Mouse (Mus musculus) limb, embryonic 14.5 days (tissue): ENCODE measurements around the gene Tubb2b. TPM values are rescaled to one million over a fixed set of nuclear protein-coding genes. Genes with fewer than 3 reads are reported as not detected.
"Not testable (repeated sequence)": the region's sequence is repeated elsewhere in the genome, so short reads cannot be mapped to it uniquely, and the experiment has no call there.

ENCODE experiments used
- ATAC-seq: fragments of 200-750 bp; cut with Nextera tagmentation; 2 replicates; pipeline ENCODE4 v1.8.0; 2017; ENCODE audit warnings: low read depth, moderate number of reproducible peaks, moderate TSS enrichment; ENCODE audit not compliant: low FRiP score
- DNase-seq: peaks from one replicate; pipeline ENCODE4 v3.0.0-alpha.2; 2015; ENCODE audit warnings: low spot score
- H3K27ac ChIP-seq: fragments of 300-500 bp; sonication (generic); replicated peaks from 2 replicates; pipeline ENCODE4 v1.5.1; 2014; ENCODE audit warnings: low read depth, mild to moderate bottlenecking, low read length, moderate library complexity, mixed read lengths
- H3K27me3 ChIP-seq: fragments of 300-500 bp; sonication (generic); 2 replicates; pipeline ENCODE4 v1.6.1; 2014; ENCODE audit warnings: low read length, mixed read lengths; ENCODE audit not compliant: control insufficient read depth, insufficient read depth
- H3K36me3 ChIP-seq: fragments of 300-500 bp; sonication (generic); 2 replicates; pipeline ENCODE4 v1.6.1; 2014; ENCODE audit warnings: mild to moderate bottlenecking, low read length, moderate library complexity, mixed read lengths; ENCODE audit not compliant: control insufficient read depth, insufficient read depth
- H3K4me1 ChIP-seq: fragments of 300-500 bp; sonication (generic); 2 replicates; pipeline ENCODE4 v1.6.1; 2014; ENCODE audit warnings: antibody characterized with exemption, low read length, mixed read lengths; ENCODE audit not compliant: control insufficient read depth, insufficient read depth
- H3K4me2 ChIP-seq: fragments of 300-500 bp; sonication (generic); replicated peaks from 2 replicates; pipeline ENCODE4 v1.6.1; 2014; ENCODE audit warnings: low read depth, mild to moderate bottlenecking, low read length, moderate library complexity; ENCODE audit not compliant: severe bottlenecking
- H3K4me3 ChIP-seq: fragments of 300-500 bp; sonication (generic); replicated peaks from 2 replicates; pipeline ENCODE4 v1.5.1; 2014; ENCODE audit warnings: low read length
- H3K9ac ChIP-seq: fragments of 300-500 bp; sonication (generic); 2 replicates; pipeline ENCODE4 v1.6.1; 2014; ENCODE audit warnings: mild to moderate bottlenecking, low read depth, low read length, moderate library complexity; ENCODE audit not compliant: severe bottlenecking
- H3K9me3 ChIP-seq: fragments of 300-500 bp; sonication (generic); 2 replicates; pipeline ENCODE4 v1.6.1; 2016; ENCODE audit warnings: low read length; ENCODE audit not compliant: control insufficient read depth
- POLR2A ChIP-seq: fragments of 200-500 bp; IDR thresholded peaks from 2 replicates; pipeline ENCODE4 v1.8.0; 2012; ENCODE audit warnings: inconsistent platforms, mild to moderate bottlenecking, moderate library complexity, borderline replicate concordance; ENCODE audit not compliant: insufficient read depth, insufficient read length; ENCODE audit errors: extremely low read depth
- WGBS: fragments of 180-500 bp; shearing (Covaris S2); extraction: QIAGEN DNeasy Blood & Tissue Kit; methylation state at CpG from one replicate; pipeline ENCODE4 v1.1.7; 2014; 5-methylcytosine and 5-hydroxymethylcytosine counted together
- polyA plus RNA-seq, 2 experiments: library from polyadenylated mRNA; depleted of rRNA in 1 of 2; stranded (reverse) in 1 of 2; unstranded in 1 of 2; fragments of >200 nt; fragmentation: Nextera tagmentation in 1 of 2; extraction: Ambion mirVana in 1 of 2; gene quantifications; 2 replicates each; pipeline versions ENCODE4 v1.2.1 to v1.2.3; 2012 to 2014

Tubb2b gene
- polyA plus RNA-seq, 2 experiments, result 28.5 to 376 TPM

- Histone ChIP-seq H3K36me3 (no peaks in the 10 kb centered on the region), H3K9me3 (peaks cover 3% of the 10 kb centered on the region; the same call in 1 of the 2 replicates), H3K4me2 (no peak overlapping the region), H3K4me3 (no peak overlapping the region), H3K9ac (no peak overlapping the region), H3K27me3 (no peaks in the 10 kb centered on the region), H3K4me1 (no peaks in the 10 kb centered on the region), H3K27ac (no peak overlapping the region)
- no peak for TF ChIP-seq POLR2A
- no peak for DNase-seq
- WGBS, result 86% methylated on average over 3 of the region's 3 CpGs
- no peak for ATAC-seq
These were observed 33.2 kb downstream of the Tubb2b start for GRCm38 (mm10) chr13:34097086-34097485.

- H3K27ac ChIP-seq, result no peak overlapping the region
These were observed 33.8 kb downstream of the Tubb2b start for GRCm38 (mm10) chr13:34096455-34096854.

GRCm38 (mm10) chr13:34095542-34096435, 34.5 kb downstream of the Tubb2b start:
- Histone ChIP-seq H3K4me3 (no peak overlapping the region), H3K9me3 (peaks cover 3% of the 10 kb centered on the region; the same call in 1 of the 2 replicates), H3K27me3 (no peaks in the 10 kb centered on the region), H3K27ac (no peak overlapping the region), H3K4me2 (no peak overlapping the region), H3K9ac (no peak overlapping the region), H3K4me1 (no peaks in the 10 kb centered on the region), H3K36me3 (no peaks in the 10 kb centered on the region)
- TF ChIP-seq POLR2A, result no peak
- ATAC-seq (no peak), DNase-seq (no peak)
- 46% methylated on average over 7 of the region's 7 CpGs for WGBS

More at GRCm38 (mm10) chr13:34096455-34096854, 33.8 kb downstream of the Tubb2b start:
- peaks cover 3% of the 10 kb centered on the region; the same call in 1 of the 2 replicates for H3K9me3 ChIP-seq
- no peaks in the 10 kb centered on the region for H3K4me1 ChIP-seq
- TF ChIP-seq POLR2A, result no peak
- no peak overlapping the region for H3K4me2 ChIP-seq
- no peak overlapping the region for H3K9ac ChIP-seq
- DNase-seq (no peak), ATAC-seq (no peak)
- H3K4me3 ChIP-seq, result no peak overlapping the region
- H3K27me3 ChIP-seq, result no peaks in the 10 kb centered on the region
- 56% methylated on average over 4 of the region's 4 CpGs for WGBS
- no peaks in the 10 kb centered on the region for H3K36me3 ChIP-seq

GRCm38 (mm10) chr13:34089358-34089757, 40.9 kb downstream of the Tubb2b start:
- no peaks in the 10 kb centered on the region for H3K36me3 ChIP-seq
- TF ChIP-seq POLR2A, result no peak
- ATAC-seq (no peak), DNase-seq (no peak)
- H3K4me3 ChIP-seq, result no peak overlapping the region
- 79% methylated on average over 3 of the region's 3 CpGs for WGBS
- H3K4me1 ChIP-seq, result no peaks in the 10 kb centered on the region
- no peaks in the 10 kb centered on the region for H3K9me3 ChIP-seq
- H3K27me3 ChIP-seq, result no peaks in the 10 kb centered on the region
- H3K9ac ChIP-seq, result no peak overlapping the region
- no peak overlapping the region for H3K27ac ChIP-seq
- no peak overlapping the region for H3K4me2 ChIP-seq

GRCm38 (mm10) chr13:34088871-34089288, 41.4 kb downstream of the Tubb2b start:
- no peaks in the 10 kb centered on the region for H3K4me1 ChIP-seq
- TF ChIP-seq POLR2A, result no peak
- 62% methylated on average over 7 of the region's 7 CpGs for WGBS
- DNase-seq (no peak), ATAC-seq (peak; percentile 76; the same call in 1 of the 2 replicates)
- H3K27me3 ChIP-seq, result no peaks in the 10 kb centered on the region
- H3K27ac ChIP-seq, result no peak overlapping the region
- no peak overlapping the region for H3K4me2 ChIP-seq
- no peaks in the 10 kb centered on the region for H3K9me3 ChIP-seq
- H3K36me3 ChIP-seq, result no peaks in the 10 kb centered on the region
- H3K4me3 ChIP-seq, result no peak overlapping the region
- no peak overlapping the region for H3K9ac ChIP-seq

- H3K9me3 ChIP-seq, H3K27me3 ChIP-seq, DNase-seq, H3K27ac ChIP-seq, H3K4me3 ChIP-seq, H3K9ac ChIP-seq, H3K36me3 ChIP-seq, ATAC-seq, H3K4me1 ChIP-seq, H3K4me2 ChIP-seq: not testable (repeated sequence)
- WGBS, result 58% methylated on average over 5 of the region's 5 CpGs
These were observed 42.0 kb downstream of the Tubb2b start for GRCm38 (mm10) chr13:34088201-34088649.
